Mouse (Mus musculus): ENCODE data around the gene N4bp3. TPM values are rescaled to one million over a fixed set of nuclear protein-coding genes. Genes with fewer than 3 reads are reported as not detected.

N4bp3 gene
- polyA plus RNA-seq, 1 experiment = 19.9 TPM

- H3K9ac ChIP-seq (ENCODE audit: low read depth, poor library complexity, severe bottlenecking) = peak overlapping the region; percentile 67
- H3K9me3 ChIP-seq (replicated peaks; ENCODE audit: control insufficient read depth, insufficient read depth, low read length, poor library complexity, severe bottlenecking) = no peaks in the 10 kb centered on the region
- peak overlapping the region; percentile 84 for H3K4me3 ChIP-seq (ENCODE audit: low read depth, low read length)
- TF ChIP-seq EP300 (IDR thresholded peaks at IDR 0.05; ENCODE audit: insufficient read depth, low read depth, low read length) (no peak), POLR2A (IDR thresholded peaks at IDR 0.05; ENCODE audit: insufficient read depth, low read length) (no peak), CTCF (IDR thresholded peaks at IDR 0.05; ENCODE audit: low read depth, low read length) (no peak)
- peak overlapping the region; percentile 77 for H3K27ac ChIP-seq (ENCODE audit: insufficient read depth, low read length)
- H3K4me1 ChIP-seq (ENCODE audit: control insufficient read depth, insufficient read depth, low read length) = peaks cover 3% of the 10 kb centered on the region
- no peaks in the 10 kb centered on the region for H3K27me3 ChIP-seq (ENCODE audit: control insufficient read depth, insufficient read depth, low read length, poor library complexity, severe bottlenecking)
- peaks cover 21% of the 10 kb centered on the region for H3K36me3 ChIP-seq (ENCODE audit: control insufficient read depth, insufficient read depth, low read length, poor library complexity, severe bottlenecking)
Measured at GRCm38 (mm10) chr11:51649889-51650199, 798 bp downstream of the N4bp3 start.

- H3K4me1 ChIP-seq (ENCODE audit: control insufficient read depth, insufficient read depth, low read length) = peaks cover 3% of the 10 kb centered on the region
- TF ChIP-seq CTCF (IDR thresholded peaks at IDR 0.05; ENCODE audit: low read depth, low read length) = no peak
- peak; percentile 94 for TF ChIP-seq EP300 (IDR thresholded peaks at IDR 0.05; ENCODE audit: insufficient read depth, low read depth, low read length)
Measured at GRCm38 (mm10) chr11:51649111-51649888, 1.3 kb downstream of the N4bp3 start.

GRCm38 (mm10) chr11:51648566-51648965, 2.1 kb downstream of the N4bp3 start:
- Histone ChIP-seq H3K9ac (ENCODE audit: low read depth, poor library complexity, severe bottlenecking) (peak overlapping the region; percentile 29), H3K27me3 (ENCODE audit: control insufficient read depth, insufficient read depth, low read length, poor library complexity, severe bottlenecking) (no peaks in the 10 kb centered on the region), H3K36me3 (ENCODE audit: control insufficient read depth, insufficient read depth, low read length, poor library complexity, severe bottlenecking) (peaks cover 18% of the 10 kb centered on the region), H3K4me1 (ENCODE audit: control insufficient read depth, insufficient read depth, low read length) (peaks cover 3% of the 10 kb centered on the region), H3K9me3 (replicated peaks; ENCODE audit: control insufficient read depth, insufficient read depth, low read length, poor library complexity, severe bottlenecking) (no peaks in the 10 kb centered on the region), H3K4me3 (ENCODE audit: low read depth, low read length) (peak overlapping the region; percentile 84), H3K27ac (ENCODE audit: insufficient read depth, low read length) (peak overlapping the region; percentile 77)
- TF ChIP-seq POLR2A (IDR thresholded peaks at IDR 0.05; ENCODE audit: insufficient read depth, low read length) = no peak
- 0 out of 2 replicates have a peak, but pooled peaks have one; percentile 12 for TF ChIP-seq EP300 (IDR thresholded peaks at IDR 0.05; ENCODE audit: insufficient read depth, low read depth, low read length)
- TF ChIP-seq CTCF (IDR thresholded peaks at IDR 0.05; ENCODE audit: low read depth, low read length) = no peak

More at GRCm38 (mm10) chr11:51649111-51649888, 1.3 kb downstream of the N4bp3 start:
- Histone ChIP-seq H3K36me3 (ENCODE audit: control insufficient read depth, insufficient read depth, low read length, poor library complexity, severe bottlenecking) (peaks cover 21% of the 10 kb centered on the region), H3K9ac (ENCODE audit: low read depth, poor library complexity, severe bottlenecking) (peak overlapping the region; percentile 67), H3K9me3 (replicated peaks; ENCODE audit: control insufficient read depth, insufficient read depth, low read length, poor library complexity, severe bottlenecking) (no peaks in the 10 kb centered on the region), H3K27ac (ENCODE audit: insufficient read depth, low read length) (peak overlapping the region; percentile 77), H3K27me3 (ENCODE audit: control insufficient read depth, insufficient read depth, low read length, poor library complexity, severe bottlenecking) (no peaks in the 10 kb centered on the region), H3K4me3 (ENCODE audit: low read depth, low read length) (peak overlapping the region; percentile 84)

GRCm38 (mm10) chr11:51646751-51647667, 3.6 kb downstream of the N4bp3 start:
- Histone ChIP-seq H3K36me3 (ENCODE audit: control insufficient read depth, insufficient read depth, low read length, poor library complexity, severe bottlenecking) (peaks cover 25% of the 10 kb centered on the region), H3K27ac (ENCODE audit: insufficient read depth, low read length) (peak overlapping the region; percentile 58), H3K4me3 (ENCODE audit: low read depth, low read length) (peak overlapping the region; percentile 55), H3K27me3 (ENCODE audit: control insufficient read depth, insufficient read depth, low read length, poor library complexity, severe bottlenecking) (no peaks in the 10 kb centered on the region), H3K9me3 (replicated peaks; ENCODE audit: control insufficient read depth, insufficient read depth, low read length, poor library complexity, severe bottlenecking) (no peaks in the 10 kb centered on the region), H3K4me1 (ENCODE audit: control insufficient read depth, insufficient read depth, low read length) (peaks cover 6% of the 10 kb centered on the region), H3K9ac (ENCODE audit: low read depth, poor library complexity, severe bottlenecking) (peak overlapping the region; percentile 4)
- TF ChIP-seq EP300 (IDR thresholded peaks at IDR 0.05; ENCODE audit: insufficient read depth, low read depth, low read length) (peak; percentile 97), CTCF (IDR thresholded peaks at IDR 0.05; ENCODE audit: low read depth, low read length) (no peak)

- TF ChIP-seq CTCF (IDR thresholded peaks at IDR 0.05; ENCODE audit: low read depth, low read length) (no peak), EP300 (IDR thresholded peaks at IDR 0.05; ENCODE audit: insufficient read depth, low read depth, low read length) (no peak)
- Histone ChIP-seq H3K4me3 (ENCODE audit: low read depth, low read length) (peak overlapping the region; percentile 55; the same call in 1 of the 2 replicates), H3K9me3 (replicated peaks; ENCODE audit: control insufficient read depth, insufficient read depth, low read length, poor library complexity, severe bottlenecking) (no peaks in the 10 kb centered on the region), H3K27me3 (ENCODE audit: control insufficient read depth, insufficient read depth, low read length, poor library complexity, severe bottlenecking) (no peaks in the 10 kb centered on the region), H3K27ac (ENCODE audit: insufficient read depth, low read length) (peak overlapping the region; percentile 58; the same call in 1 of the 2 replicates), H3K36me3 (ENCODE audit: control insufficient read depth, insufficient read depth, low read length, poor library complexity, severe bottlenecking) (peaks cover 25% of the 10 kb centered on the region), H3K9ac (ENCODE audit: low read depth, poor library complexity, severe bottlenecking) (peak overlapping the region; percentile 4), H3K4me1 (ENCODE audit: control insufficient read depth, insufficient read depth, low read length) (peaks cover 6% of the 10 kb centered on the region)
Measured at GRCm38 (mm10) chr11:51646245-51646644, 4.4 kb downstream of the N4bp3 start.
